Comparison of ENCODE assay signal across 34 mouse cellular contexts in genomic region chr7:65348540-65348939, GRCm38 (mm10).
"Had no signal": no experiment of that assay in that cellular context is flagged by ENCODE, and none has a peak within 500 bp of the region (broad histone marks: within the 10 kb centered on the region; RNA-seq: fewer than 3 reads in every experiment).

No protein-coding gene starts in this region.

- H3K27ac ChIP-seq: heart, adult 2 months; heart, embryonic 10.5 days; heart, embryonic 13.5 days; heart, embryonic 15.5 days; hindbrain, embryonic 10.5 days; hindbrain, embryonic 12.5 days; hindbrain, embryonic 13.5 days; hindbrain, embryonic 14.5 days; hindbrain, embryonic 15.5 days; hindbrain, postnatal 0 days; intestine, embryonic 15.5 days; kidney, embryonic 15.5 days; kidney, postnatal 0 days; layer of hippocampus, adult 2 months had no signal

- H3K27me3 ChIP-seq: heart, embryonic 12.5 days; heart, embryonic 13.5 days; heart, embryonic 15.5 days; hindbrain, embryonic 12.5 days; hindbrain, embryonic 13.5 days; hindbrain, embryonic 15.5 days; intestine, embryonic 15.5 days; kidney, embryonic 15.5 days had no signal

- H3K9me3 ChIP-seq: heart, embryonic 10.5 days; heart, embryonic 12.5 days; heart, embryonic 13.5 days; heart, embryonic 15.5 days; hindbrain, embryonic 10.5 days; hindbrain, embryonic 12.5 days; hindbrain, embryonic 13.5 days; hindbrain, embryonic 15.5 days; intestine, embryonic 15.5 days; kidney, embryonic 15.5 days had no signal

- H3K4me1 ChIP-seq: hindbrain, embryonic 10.5 days; hindbrain, embryonic 12.5 days; hindbrain, embryonic 13.5 days; hindbrain, embryonic 15.5 days; intestine, embryonic 15.5 days had no signal

- H3K9ac ChIP-seq: heart, embryonic 12.5 days; heart, embryonic 13.5 days; heart, embryonic 15.5 days; hindbrain, embryonic 12.5 days; hindbrain, embryonic 13.5 days; hindbrain, embryonic 14.5 days; hindbrain, embryonic 15.5 days; intestine, embryonic 15.5 days; kidney, embryonic 15.5 days had no signal

- H3K36me3 ChIP-seq: heart, embryonic 10.5 days; heart, embryonic 12.5 days; heart, embryonic 15.5 days; hindbrain, embryonic 12.5 days; hindbrain, embryonic 13.5 days; hindbrain, embryonic 15.5 days; intestine, embryonic 15.5 days; kidney, embryonic 15.5 days had no signal

- H3K4me2 ChIP-seq: heart, embryonic 11.5 days; heart, embryonic 12.5 days; heart, embryonic 13.5 days; heart, embryonic 15.5 days; hindbrain, embryonic 12.5 days; hindbrain, embryonic 13.5 days; hindbrain, embryonic 14.5 days; hindbrain, embryonic 15.5 days; intestine, embryonic 15.5 days; kidney, embryonic 15.5 days had no signal

- ATAC-seq: hindbrain, embryonic 16.5 days; hindbrain, postnatal 0 days; inflammation-experienced regulatory T-cells, adult 6 months; intestine, embryonic 15.5 days had no signal

- H3K4me3 ChIP-seq: heart, adult 2 months; heart, embryonic 10.5 days; heart, embryonic 12.5 days; heart, embryonic 13.5 days; heart, embryonic 15.5 days; hindbrain, embryonic 10.5 days; hindbrain, embryonic 12.5 days; hindbrain, embryonic 13.5 days; hindbrain, embryonic 15.5 days; intestine, embryonic 15.5 days; kidney, embryonic 15.5 days; layer of hippocampus, adult 2 months had no signal

- DNase-seq: heart, adult 2 months; heart, postnatal 10 days; heart, postnatal 14 days; heart, postnatal 36 days; heart, postnatal 4 days; kidney, adult 11 months; kidney, adult 18-20 months; kidney, adult 2 months; kidney, adult 8-10 months; kidney, adult 9 months; kidney, postnatal 10 days; kidney, postnatal 14 days; kidney, postnatal 25 days; kidney, postnatal 36 days; kidney, postnatal 4 days; layer of hippocampus, adult 9-11 months; layer of hippocampus, postnatal 36 days had no signal
